Mouse (Mus musculus) CD8-positive naive resting alpha-beta T cell, adult 2 months (primary cell): ENCODE data around the gene AW549877.

Experiments used
- DNase-seq, 2 experiments: peaks; one replicate each; pipeline ENCODE4 v3.0.0; 2022; ENCODE audit warnings: low read depth in 2 of 2, low spot score in 2 of 2

The AW549877 gene

DNA sequence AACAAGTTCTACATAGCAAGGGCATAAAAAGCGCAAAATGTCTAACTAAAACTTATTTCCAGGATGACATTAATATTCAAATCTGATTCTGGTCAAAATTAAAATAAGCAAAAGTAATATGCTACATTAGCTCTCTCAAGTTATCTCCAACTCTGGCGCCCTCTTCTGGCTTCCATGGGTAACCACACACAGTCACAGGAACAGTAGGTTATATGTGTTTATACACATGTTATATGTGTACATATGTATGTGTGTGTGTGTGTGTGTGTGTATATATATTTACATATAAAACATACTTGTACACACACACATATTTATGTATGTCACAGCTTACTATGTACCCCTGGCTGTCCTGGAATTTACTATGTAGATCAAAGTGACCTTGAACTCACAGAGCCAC is 7.6 kb downstream of the AW549877 start:
- DNase-seq, result peak; percentile 18 to 40

DNA sequence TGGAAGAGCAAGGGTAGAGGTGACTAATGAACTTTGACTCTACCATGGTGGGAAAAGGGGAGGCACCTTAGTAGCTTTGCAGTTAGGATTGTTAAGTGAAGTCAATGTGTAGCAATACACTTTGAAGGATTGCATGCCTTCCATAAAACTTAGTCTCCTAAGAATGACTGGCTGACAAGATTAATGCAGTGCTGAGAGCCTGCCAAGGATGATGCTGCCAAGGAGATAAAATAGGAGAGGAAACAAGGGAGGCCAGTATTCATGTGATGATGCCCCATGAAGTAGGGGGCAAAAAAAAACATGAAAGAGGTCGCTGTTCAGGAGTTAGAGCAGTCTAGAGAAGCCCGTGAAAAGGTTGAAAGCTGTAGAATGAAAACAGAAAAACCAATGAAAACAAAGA is 10.7 kb downstream of the AW549877 start:
- no peak for DNase-seq

DNA sequence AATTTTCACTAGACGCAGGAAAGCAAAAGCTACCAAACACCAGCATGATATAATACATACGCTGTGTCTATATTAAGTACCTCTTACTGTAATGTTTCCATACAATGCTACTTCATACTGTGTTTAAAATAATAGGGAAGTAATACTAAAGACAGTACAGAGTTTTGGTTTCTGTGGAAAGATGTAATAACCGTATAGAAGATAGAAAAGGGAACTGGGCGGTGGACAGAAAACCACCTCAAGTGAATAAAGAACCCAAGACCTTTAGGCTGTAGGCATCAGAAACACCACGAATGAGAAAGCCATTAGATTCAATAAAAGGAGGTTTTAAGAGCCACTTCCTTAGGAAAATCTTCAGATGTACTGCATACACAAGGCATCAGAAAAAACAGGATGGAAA is 12.8 kb downstream of the AW549877 start:
- DNase-seq, result no peak

DNA sequence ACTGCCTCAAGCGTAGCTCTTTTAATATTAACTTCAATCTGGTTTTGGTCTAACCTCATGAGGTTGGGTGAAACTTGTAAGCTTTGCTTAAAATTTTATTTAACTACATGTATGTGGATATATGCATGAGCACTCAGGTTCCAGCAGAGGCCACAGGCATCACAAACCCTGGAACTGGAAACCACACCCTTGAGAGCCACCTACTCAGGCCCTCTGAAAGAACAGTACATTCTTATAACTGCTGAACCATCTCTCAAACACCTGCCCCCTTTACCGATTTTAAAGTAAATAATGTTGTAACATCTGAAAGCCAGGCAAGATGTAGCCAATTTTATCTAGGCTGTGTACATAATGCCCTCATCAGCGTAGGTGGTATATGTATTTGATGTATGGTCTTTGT is 15.7 kb downstream of the AW549877 start:
- DNase-seq, result no peak

DNA sequence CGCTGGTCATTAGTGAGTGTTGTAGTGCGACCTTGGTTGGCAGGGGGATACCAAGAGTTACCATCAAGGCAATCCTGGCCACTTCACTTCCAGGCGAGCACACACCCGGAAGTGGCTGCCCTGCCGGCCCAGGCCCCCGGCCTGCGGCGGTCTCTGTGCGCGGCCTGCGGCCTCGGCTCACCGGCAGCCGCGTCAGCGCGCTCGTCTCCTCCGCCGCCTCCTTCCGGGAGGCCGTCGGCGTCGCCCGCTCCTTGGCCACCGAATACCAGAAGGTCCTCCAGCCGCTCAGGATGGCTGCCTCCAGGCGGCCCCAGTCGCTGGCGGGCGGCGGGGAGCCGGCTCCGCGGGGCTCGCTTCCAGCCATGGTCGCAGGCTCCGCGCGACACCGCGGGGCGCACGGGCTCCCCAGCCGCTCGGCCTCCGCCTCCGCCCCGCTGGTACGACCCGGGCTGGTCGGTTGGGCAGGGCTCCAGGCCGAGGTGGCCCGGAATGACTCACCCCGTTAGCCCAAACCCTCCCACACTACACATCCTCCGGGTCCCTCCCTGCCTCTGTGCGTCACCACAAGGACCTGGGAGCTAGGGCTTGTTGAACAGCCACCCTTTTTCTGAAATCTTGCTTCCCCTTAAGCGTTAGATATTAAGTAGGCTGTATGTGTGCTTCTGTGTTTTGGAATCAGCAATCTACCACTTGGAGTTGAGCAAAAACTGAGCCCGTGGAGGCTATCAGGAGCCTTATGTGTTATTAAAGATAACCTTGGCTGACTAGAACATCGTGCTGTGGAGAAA is 16.3 kb downstream of the AW549877 start, which contains the start of gene Fbxo4:
Gene Fbxo4, minus strand, starts transcription at position 513 of the 788 bp plus-strand sequence.
- peak; percentile 63 to 66 for DNase-seq

DNA sequence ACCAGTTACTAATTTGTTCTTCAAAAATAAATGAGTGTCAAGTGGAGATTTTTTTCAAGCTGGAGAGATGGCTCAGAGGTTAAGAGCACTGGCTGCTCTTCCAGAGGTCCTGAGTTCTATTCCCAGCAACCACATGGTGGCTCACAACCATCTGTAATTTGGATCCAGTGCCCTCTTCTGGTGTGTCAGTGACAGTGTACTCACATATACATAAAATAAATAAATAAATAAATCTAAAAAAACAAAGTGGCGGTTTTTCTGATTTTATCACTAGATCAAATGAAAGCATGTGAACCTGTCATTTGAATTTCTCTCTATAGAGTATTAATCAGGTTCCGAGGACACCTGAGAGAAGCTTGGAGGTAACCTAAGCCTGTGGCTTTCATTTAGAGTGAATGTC is 17.3 kb downstream of the AW549877 start:
- DNase-seq, result no peak

DNA sequence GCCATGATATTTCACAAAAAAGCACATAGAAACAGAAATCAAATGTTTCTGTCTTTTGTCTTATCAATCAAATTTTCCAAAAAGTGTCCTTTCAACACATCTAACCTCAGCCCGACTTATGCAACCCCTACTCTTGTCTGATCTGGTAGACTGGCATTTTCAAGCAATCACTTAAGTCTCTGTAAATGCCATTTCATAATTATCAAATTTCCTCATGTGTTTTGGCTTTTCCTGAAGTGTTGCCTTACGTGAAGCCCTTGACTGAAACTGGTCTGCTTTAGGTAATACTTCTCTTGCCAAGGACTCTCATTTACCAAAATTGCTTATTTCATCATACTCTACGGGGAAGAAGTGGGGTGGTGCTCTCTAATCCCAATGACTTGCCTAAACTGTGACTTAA is 22.2 kb downstream of the AW549877 start:
- no peak for DNase-seq

DNA sequence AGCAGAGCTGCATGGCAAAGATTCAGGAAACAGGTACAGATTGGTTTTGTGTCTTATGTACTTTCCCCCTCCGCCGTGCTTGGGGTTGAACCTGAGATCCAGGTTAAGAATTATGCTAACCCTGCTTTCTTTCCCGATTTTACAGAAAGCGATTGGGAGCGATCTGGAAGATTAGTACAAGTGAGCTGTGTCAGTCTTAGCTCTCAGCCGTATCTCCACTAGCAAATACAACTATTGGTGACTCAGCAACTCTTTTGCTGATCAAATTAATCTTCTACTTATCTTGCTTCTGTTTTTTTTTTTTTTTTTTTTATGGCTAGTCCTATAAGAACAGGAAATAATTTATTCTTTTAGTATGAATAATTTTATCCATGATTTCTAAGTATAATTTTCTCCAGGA is 25.4 kb downstream of the AW549877 start:
- no peak for DNase-seq

DNA sequence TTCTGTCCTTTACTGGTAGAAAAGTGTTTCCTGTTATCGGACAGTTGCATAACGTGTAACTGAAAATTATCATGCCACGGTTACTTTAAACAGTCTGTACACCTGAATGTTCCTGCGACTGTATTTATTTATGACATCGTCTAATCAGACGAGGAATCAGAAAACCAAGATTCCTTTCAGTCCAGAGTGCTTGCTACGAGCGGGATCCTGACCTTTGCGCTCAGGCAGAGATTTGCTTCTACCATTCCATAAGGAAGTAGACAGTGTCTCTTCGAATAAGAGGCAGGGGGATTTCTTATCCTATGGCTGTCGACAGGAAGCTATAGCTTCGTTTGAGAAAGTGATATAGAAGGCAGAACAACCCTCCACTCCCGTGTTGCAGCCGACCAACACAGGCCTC is 25.8 kb downstream of the AW549877 start:
- no peak for DNase-seq

DNA sequence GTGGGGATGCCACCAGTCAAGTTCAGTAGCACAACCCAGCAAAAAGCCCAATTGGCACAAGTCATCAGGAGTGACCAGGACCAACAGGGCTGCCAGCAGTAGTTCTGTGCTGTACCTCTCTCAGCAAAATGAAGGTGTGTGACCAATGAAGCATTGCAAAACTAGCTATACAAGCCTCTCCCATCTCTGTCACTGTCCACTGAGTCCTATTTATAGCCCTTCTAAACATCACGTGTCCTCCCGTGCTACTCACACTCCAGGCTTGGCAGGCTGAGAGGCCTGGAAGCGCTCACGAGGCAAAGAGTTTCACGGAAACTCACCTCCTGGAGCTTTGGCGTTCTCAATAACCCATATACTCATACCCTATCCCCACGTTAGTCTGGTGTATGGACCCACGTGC is 33.3 kb downstream of the AW549877 start:
- DNase-seq, result no peak

DNA sequence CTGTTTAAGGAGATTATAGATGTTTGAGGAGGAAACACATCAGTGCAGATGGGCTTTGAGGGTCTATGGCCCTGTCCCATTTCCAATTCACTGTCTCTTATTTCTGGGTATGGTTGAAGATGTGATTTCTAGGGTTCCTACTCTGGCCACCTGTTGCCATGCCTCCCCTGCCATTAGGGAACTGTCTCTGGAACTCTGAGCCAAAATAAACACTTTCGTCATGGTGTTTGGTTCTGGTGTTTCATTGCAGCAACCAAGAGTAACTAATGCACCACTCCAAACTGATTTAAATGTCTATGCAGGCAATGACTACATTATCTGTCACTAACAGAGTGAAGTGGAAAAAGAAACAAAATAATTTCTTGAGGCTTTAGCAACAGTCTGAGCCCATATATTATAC is 35.5 kb downstream of the AW549877 start:
- no peak for DNase-seq

DNA sequence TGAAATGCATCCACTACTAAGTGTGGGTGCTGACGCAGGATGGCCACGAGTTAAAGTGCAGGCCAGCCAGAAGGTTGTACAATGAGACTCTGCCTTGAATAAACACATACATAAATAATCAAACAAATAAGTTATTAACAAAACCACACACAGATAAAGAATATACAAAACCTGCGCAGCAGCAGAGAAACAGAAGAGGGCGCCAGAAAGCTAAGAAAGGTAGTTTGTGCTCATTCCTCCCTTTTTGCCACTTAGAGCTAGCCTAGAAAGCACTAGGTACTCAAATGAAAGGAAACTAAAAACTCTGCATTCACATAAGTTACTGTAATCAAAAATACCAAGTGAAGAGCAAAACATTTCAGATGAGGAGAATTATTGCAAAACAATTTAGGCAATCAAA is 37.6 kb downstream of the AW549877 start:
- DNase-seq, result peak; percentile 25 to 38

DNA sequence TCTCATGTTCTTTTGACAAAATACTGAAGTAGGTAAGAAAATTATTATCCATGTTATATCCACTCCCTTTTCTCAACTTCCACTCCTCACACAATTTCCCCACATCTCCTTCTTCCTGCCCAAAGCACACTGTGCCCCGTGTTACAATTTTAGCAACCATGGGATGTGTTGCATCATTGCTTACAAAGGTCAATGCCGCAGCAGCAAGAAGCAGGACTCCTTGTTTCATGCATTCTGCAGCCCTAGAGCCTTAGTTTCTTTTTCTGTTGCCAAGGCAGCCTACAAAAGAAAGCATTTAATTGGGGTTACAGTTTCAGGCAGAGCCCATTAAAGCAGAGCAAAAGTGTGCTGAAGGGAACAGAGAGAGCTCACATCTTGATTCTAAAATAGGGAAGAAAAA is 40.6 kb downstream of the AW549877 start:
- DNase-seq, result no peak

DNA sequence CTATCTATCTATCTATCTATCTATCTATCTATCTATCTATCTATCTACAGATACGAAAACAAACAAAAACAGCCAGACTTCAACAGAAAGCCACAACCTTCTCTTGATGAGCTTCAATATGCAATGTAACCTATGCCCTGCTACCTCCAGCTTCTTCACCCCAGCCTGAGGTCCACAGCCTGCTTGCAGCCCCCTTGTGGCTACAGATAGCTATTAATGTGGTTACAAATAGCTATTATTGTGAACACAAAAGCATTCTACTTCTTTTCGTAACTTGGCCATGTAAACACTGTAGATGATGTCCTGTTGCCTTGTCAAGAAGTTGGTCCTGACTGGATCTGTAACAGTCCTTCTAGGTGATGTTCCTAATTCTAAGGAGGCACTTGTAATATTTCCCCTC is 57.4 kb downstream of the AW549877 start:
- DNase-seq, result no peak

DNA sequence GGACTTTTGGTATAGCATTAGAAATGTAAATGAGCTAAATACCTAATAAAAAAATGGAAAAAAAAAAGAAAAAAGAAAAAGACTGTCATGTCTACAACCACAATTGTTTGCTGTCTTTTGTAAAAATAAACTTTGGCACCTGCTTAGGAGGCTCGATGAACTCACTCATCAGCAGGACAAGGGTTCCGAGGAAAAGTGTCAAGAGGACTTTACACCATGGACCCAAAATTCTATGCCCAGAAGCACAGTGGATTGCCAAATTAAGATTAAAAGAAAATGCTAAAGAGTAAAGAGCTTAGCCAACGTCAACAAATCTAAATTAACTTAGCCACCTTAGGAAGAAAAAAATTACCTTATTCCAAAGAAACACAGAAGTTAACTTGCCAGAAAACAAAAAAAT is 59.5 kb downstream of the AW549877 start:
- DNase-seq, result no peak

DNA sequence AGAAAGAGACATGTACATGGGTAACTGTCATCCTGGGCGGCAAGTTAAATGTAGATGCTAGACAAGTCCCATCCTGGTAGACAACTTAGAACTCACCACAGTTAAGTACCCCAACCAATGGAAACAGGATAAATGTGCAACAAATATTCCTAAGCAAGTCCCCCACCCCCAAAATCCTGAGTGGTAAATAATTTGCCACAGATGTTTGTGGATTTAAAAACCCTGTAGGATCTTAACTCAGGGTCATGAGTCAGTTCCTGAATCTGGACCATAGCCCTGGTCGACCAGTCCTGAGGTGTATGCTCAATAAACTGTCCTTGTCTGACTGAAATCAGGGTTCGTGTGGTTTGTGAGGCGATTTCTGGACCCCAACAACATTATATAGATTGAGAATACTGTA is 62.1 kb downstream of the AW549877 start:
- no peak for DNase-seq
